Mouse (Mus musculus) hindbrain, embryonic 10.5 days (tissue): ENCODE measurements around the gene Rsrc2. TPM values are rescaled to one million over a fixed set of nuclear protein-coding genes. Genes with fewer than 3 reads are reported as not detected.
"Not testable (repeated sequence)": the region's sequence is repeated elsewhere in the genome, so short reads cannot be mapped to it uniquely, and the experiment has no call there.

ENCODE experiments used
- DNase-seq: peaks from one replicate; pipeline ENCODE4 v3.0.0-alpha.2; 2017; ENCODE audit warnings: low spot score
- H3K27ac ChIP-seq: fragments of 300-500 bp; sonication (generic); 2 replicates; pipeline ENCODE4 v1.5.1; 2016; ENCODE audit warnings: mild to moderate bottlenecking, moderate library complexity
- H3K27me3 ChIP-seq: fragments of 300-500 bp; sonication (generic); 2 replicates; pipeline ENCODE4 v1.6.1; 2016; ENCODE audit warnings: mild to moderate bottlenecking; ENCODE audit not compliant: poor library complexity, insufficient read depth, severe bottlenecking
- H3K36me3 ChIP-seq: fragments of 300-500 bp; sonication (generic); 2 replicates; pipeline ENCODE4 v1.6.1; 2016; ENCODE audit warnings: mild to moderate bottlenecking, moderate library complexity
- H3K4me1 ChIP-seq: fragments of 300-500 bp; sonication (generic); replicated peaks from 2 replicates; pipeline ENCODE4 v1.6.1; 2016; ENCODE audit warnings: mild to moderate bottlenecking
- H3K4me3 ChIP-seq: fragments of 300-500 bp; sonication (generic); 2 replicates; pipeline ENCODE4 v1.5.1; 2016; ENCODE audit warnings: mild to moderate bottlenecking, moderate library complexity
- H3K9me3 ChIP-seq: fragments of 300-500 bp; sonication (generic); 2 replicates; pipeline ENCODE4 v1.6.1; 2016; ENCODE audit warnings: mild to moderate bottlenecking, moderate library complexity
- WGBS: fragments of 180-500 bp; shearing (Covaris S2); methylation state at CpG from one replicate; pipeline ENCODE4 v1.1.7; 2016; 5-methylcytosine and 5-hydroxymethylcytosine counted together
- polyA plus RNA-seq: library from polyadenylated mRNA; unstranded; fragments of >200 nt; fragmentation: Nextera tagmentation; extraction: Ambion mirVana; gene quantifications from 2 replicates; pipeline ENCODE4 v1.2.1, GENCODE M21; 2016

Gene Rsrc2
- polyA plus RNA-seq = 104 and 125 TPM in 2 replicates

- Histone ChIP-seq H3K36me3 (peaks cover 51% of the 10 kb centered on the region), H3K4me3 (peak within 1 kb of the TSS; percentile 84), H3K9me3 (no peaks in the 10 kb centered on the region), H3K4me1 (peaks cover 28% of the 10 kb centered on the region), H3K27ac (peak within 1 kb of the TSS; percentile 98), H3K27me3 (no peaks in the 10 kb centered on the region)
- under 1% methylated on average over 63 of the region's 63 CpGs for WGBS
- DNase-seq = peak; percentile 99
Observed at GRCm38 (mm10) chr5:123749065-123750064, at the start of gene Rsrc2, which contains the start of gene Kntc1. Gene Rsrc2 (minus strand): TSS chr5:123749414. Gene Kntc1 (plus strand): TSS chr5:123749716.

GRCm38 (mm10) chr5:123793081-123793480 is 43.9 kb upstream of the Rsrc2 start:
- H3K9me3 ChIP-seq = peaks cover 2% of the 10 kb centered on the region
- no peak overlapping the region for H3K4me3 ChIP-seq
- H3K27me3 ChIP-seq = no peaks in the 10 kb centered on the region
- no peak overlapping the region for H3K27ac ChIP-seq
- no peaks in the 10 kb centered on the region for H3K4me1 ChIP-seq
- H3K36me3 ChIP-seq = peaks cover 99% of the 10 kb centered on the region
- WGBS = 86% methylated on average over 2 of the region's 2 CpGs
- no peak for DNase-seq

- Histone ChIP-seq H3K27ac (no peak overlapping the region), H3K36me3 (peaks cover 100% of the 10 kb centered on the region), H3K27me3 (no peaks in the 10 kb centered on the region), H3K4me3 (no peak overlapping the region), H3K4me1 (no peaks in the 10 kb centered on the region), H3K9me3 (peaks cover 2% of the 10 kb centered on the region)
- DNase-seq = no peak
- WGBS = 92% methylated on average over 7 of the region's 7 CpGs
Observed at GRCm38 (mm10) chr5:123788976-123789375, 39.8 kb upstream of the Rsrc2 start.

- no peak for DNase-seq
- Histone ChIP-seq H3K9me3 (no peaks in the 10 kb centered on the region), H3K4me1 (no peaks in the 10 kb centered on the region), H3K36me3 (peaks cover 100% of the 10 kb centered on the region), H3K27me3 (no peaks in the 10 kb centered on the region), H3K4me3 (no peak overlapping the region), H3K27ac (no peak overlapping the region)
- 90% methylated on average over 4 of the region's 4 CpGs for WGBS
Observed at GRCm38 (mm10) chr5:123781864-123782263, 32.6 kb upstream of the Rsrc2 start.

GRCm38 (mm10) chr5:123780716-123781115 is 31.5 kb upstream of the Rsrc2 start:
- Histone ChIP-seq H3K4me1 (no peaks in the 10 kb centered on the region), H3K27me3 (no peaks in the 10 kb centered on the region), H3K36me3 (peaks cover 100% of the 10 kb centered on the region), H3K9me3 (no peaks in the 10 kb centered on the region), H3K4me3 (no peak overlapping the region), H3K27ac (no peak overlapping the region)
- WGBS = 96% methylated on average over 8 of the region's 8 CpGs
- DNase-seq = no peak

- 95% methylated on average over 9 of the region's 9 CpGs for WGBS
- Histone ChIP-seq H3K27ac (no peak overlapping the region), H3K4me3 (no peak overlapping the region), H3K27me3 (no peaks in the 10 kb centered on the region), H3K9me3 (no peaks in the 10 kb centered on the region), H3K36me3 (peaks cover 100% of the 10 kb centered on the region), H3K4me1 (no peaks in the 10 kb centered on the region)
- no peak for DNase-seq
Observed at GRCm38 (mm10) chr5:123773441-123773840, 24.2 kb upstream of the Rsrc2 start.

- H3K36me3 ChIP-seq = peaks cover 97% of the 10 kb centered on the region
- not testable (repeated sequence) for H3K27me3 ChIP-seq, H3K27ac ChIP-seq, H3K4me1 ChIP-seq, H3K9me3 ChIP-seq, DNase-seq, H3K4me3 ChIP-seq
- 95% methylated on average over 11 of the region's 11 CpGs for WGBS
Observed at GRCm38 (mm10) chr5:123766455-123766854, 17.2 kb upstream of the Rsrc2 start.

- peaks cover 96% of the 10 kb centered on the region for H3K36me3 ChIP-seq
- no peak for DNase-seq
- WGBS = 94% methylated on average over 11 of the region's 11 CpGs
Observed at GRCm38 (mm10) chr5:123765506-123765905, 16.3 kb upstream of the Rsrc2 start.

GRCm38 (mm10) chr5:123748339-123749064 is 712 bp downstream of the Rsrc2 start:
- Histone ChIP-seq H3K9me3 (no peaks in the 10 kb centered on the region), H3K4me3 (peak overlapping the region; percentile 84), H3K36me3 (peaks cover 51% of the 10 kb centered on the region), H3K4me1 (peaks cover 28% of the 10 kb centered on the region), H3K27ac (peak overlapping the region; percentile 98), H3K27me3 (no peaks in the 10 kb centered on the region)
- DNase-seq = no peak
- under 1% methylated on average over 18 of the region's 18 CpGs for WGBS

More at GRCm38 (mm10) chr5:123765506-123765905, 16.3 kb upstream of the Rsrc2 start:
- no peak overlapping the region for H3K4me3 ChIP-seq
- no peak overlapping the region for H3K27ac ChIP-seq
- H3K9me3 ChIP-seq = no peaks in the 10 kb centered on the region
- no peaks in the 10 kb centered on the region for H3K27me3 ChIP-seq
- H3K4me1 ChIP-seq = no peaks in the 10 kb centered on the region

GRCm38 (mm10) chr5:123747604-123748003 is 1.6 kb downstream of the Rsrc2 start:
- peaks cover 54% of the 10 kb centered on the region for H3K36me3 ChIP-seq
- 49% methylated on average over 7 of the region's 7 CpGs for WGBS

GRCm38 (mm10) chr5:123746253-123746652 is 3.0 kb downstream of the Rsrc2 start:
- no peak for DNase-seq
- H3K4me1 ChIP-seq = peaks cover 28% of the 10 kb centered on the region
- H3K9me3 ChIP-seq = no peaks in the 10 kb centered on the region
- H3K27ac ChIP-seq = no peak overlapping the region
- H3K27me3 ChIP-seq = no peaks in the 10 kb centered on the region
- H3K4me3 ChIP-seq = peak overlapping the region; percentile 84
- peaks cover 58% of the 10 kb centered on the region for H3K36me3 ChIP-seq

More at GRCm38 (mm10) chr5:123747604-123748003, 1.6 kb downstream of the Rsrc2 start:
- H3K4me1 ChIP-seq = peaks cover 28% of the 10 kb centered on the region
- H3K4me3 ChIP-seq = peak overlapping the region; percentile 84
- H3K27me3 ChIP-seq = no peaks in the 10 kb centered on the region
- H3K27ac ChIP-seq = no peak overlapping the region
- H3K9me3 ChIP-seq = no peaks in the 10 kb centered on the region
- DNase-seq = no peak

- Histone ChIP-seq H3K4me3 (no peak overlapping the region), H3K36me3 (peaks cover 76% of the 10 kb centered on the region), H3K9me3 (no peaks in the 10 kb centered on the region), H3K4me1 (peaks cover 19% of the 10 kb centered on the region), H3K27me3 (no peaks in the 10 kb centered on the region), H3K27ac (no peak overlapping the region)
- 95% methylated on average over 2 of the region's 2 CpGs for WGBS
- no peak for DNase-seq
Observed at GRCm38 (mm10) chr5:123744358-123744757, 4.9 kb downstream of the Rsrc2 start.

- no peaks in the 10 kb centered on the region for H3K4me1 ChIP-seq
- 97% methylated on average over 2 of the region's 2 CpGs for WGBS
- no peak overlapping the region for H3K27ac ChIP-seq
- no peak overlapping the region for H3K4me3 ChIP-seq
- DNase-seq = no peak
- no peaks in the 10 kb centered on the region for H3K9me3 ChIP-seq
- H3K27me3 ChIP-seq = no peaks in the 10 kb centered on the region
- H3K36me3 ChIP-seq = peaks cover 88% of the 10 kb centered on the region
Observed at GRCm38 (mm10) chr5:123730981-123731380, 18.2 kb downstream of the Rsrc2 start.
